Mouse (Mus musculus) embryonic facial prominence, embryonic 13.5 days (tissue): ENCODE measurements around the gene Crybg3. TPM values are rescaled to one million over a fixed set of nuclear protein-coding genes. Genes with fewer than 3 reads are reported as not detected.

Experiments used
- ATAC-seq: fragments of 200-750 bp; cut with Nextera tagmentation; 2 replicates; pipeline ENCODE4 v1.8.0; 2017; ENCODE audit warnings: low read depth; ENCODE audit not compliant: insufficient number of reproducible peaks, insufficient read depth, low FRiP score, low TSS enrichment
- H3K27ac ChIP-seq: fragments of 300-500 bp; sonication (generic); 2 replicates; pipeline ENCODE4 v1.5.1; 2015; ENCODE audit warnings: moderate library complexity, mild to moderate bottlenecking, inconsistent platforms
- H3K27me3 ChIP-seq: fragments of 300-500 bp; sonication (generic); 2 replicates; pipeline ENCODE4 v1.6.1; 2015; ENCODE audit warnings: mild to moderate bottlenecking, inconsistent platforms
- H3K36me3 ChIP-seq: fragments of 300-500 bp; sonication (generic); 2 replicates; pipeline ENCODE4 v1.6.1; 2015; ENCODE audit warnings: mild to moderate bottlenecking, inconsistent platforms
- H3K4me1 ChIP-seq: fragments of 300-500 bp; sonication (generic); 2 replicates; pipeline ENCODE4 v1.6.1; 2015; ENCODE audit warnings: inconsistent platforms
- H3K4me2 ChIP-seq: fragments of 300-500 bp; sonication (generic); 2 replicates; pipeline ENCODE4 v1.6.1; 2015; ENCODE audit warnings: moderate library complexity, mild to moderate bottlenecking, inconsistent platforms
- H3K4me3 ChIP-seq: fragments of 300-500 bp; sonication (generic); 2 replicates; pipeline ENCODE4 v1.5.1; 2015; ENCODE audit warnings: mild to moderate bottlenecking, inconsistent platforms
- H3K9ac ChIP-seq: fragments of 300-500 bp; sonication (generic); 2 replicates; pipeline ENCODE4 v1.6.1; 2015; ENCODE audit warnings: mild to moderate bottlenecking, inconsistent platforms
- H3K9me3 ChIP-seq: fragments of 300-500 bp; sonication (generic); 2 replicates; pipeline ENCODE4 v1.6.1; 2016; ENCODE audit warnings: inconsistent platforms
- WGBS: fragments of 180-500 bp; shearing (Covaris S2); methylation state at CpG from one replicate; pipeline ENCODE4 v1.1.7; 2015; ENCODE audit warnings: mixed read lengths; 5-methylcytosine and 5-hydroxymethylcytosine counted together
- polyA plus RNA-seq: library from polyadenylated mRNA; unstranded; fragments of >200 nt; fragmentation: Nextera tagmentation; extraction: Ambion mirVana; gene quantifications from 2 replicates; pipeline ENCODE4 v1.2.1, GENCODE M21; 2015

Gene Crybg3
- polyA plus RNA-seq, 1 experiment from 2014 or later: 9.8 TPM

DNA sequence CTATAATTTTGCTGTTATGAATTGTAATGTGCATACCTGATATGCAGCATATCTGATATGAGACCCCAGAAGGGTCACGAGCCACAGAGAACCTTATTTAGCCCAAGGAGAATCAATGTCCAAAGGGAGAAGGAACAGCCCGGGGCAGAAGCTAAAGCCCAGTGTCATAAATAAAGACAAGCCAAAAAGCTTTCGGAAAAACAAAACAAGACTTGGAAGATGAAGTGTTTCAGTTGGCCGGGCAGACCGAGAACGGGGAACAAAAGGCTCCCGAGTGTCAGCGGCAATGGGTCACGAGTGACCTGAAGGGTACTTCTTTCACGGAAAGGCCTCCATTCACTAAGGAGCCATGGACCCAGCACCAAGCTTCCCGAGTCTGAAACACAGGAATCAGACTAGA is 26.8 kb downstream of the Crybg3 start:
- Histone ChIP-seq H3K36me3 (no peaks in the 10 kb centered on the region), H3K4me1 (peaks cover 10% of the 10 kb centered on the region), H3K4me3 (no peak overlapping the region), H3K9me3 (no peaks in the 10 kb centered on the region), H3K27me3 (no peaks in the 10 kb centered on the region), H3K9ac (no peak overlapping the region), H3K27ac (no peak overlapping the region), H3K4me2 (no peak overlapping the region)
- ATAC-seq: no peak
- WGBS: 89% methylated on average over 11 of the region's 11 CpGs

DNA sequence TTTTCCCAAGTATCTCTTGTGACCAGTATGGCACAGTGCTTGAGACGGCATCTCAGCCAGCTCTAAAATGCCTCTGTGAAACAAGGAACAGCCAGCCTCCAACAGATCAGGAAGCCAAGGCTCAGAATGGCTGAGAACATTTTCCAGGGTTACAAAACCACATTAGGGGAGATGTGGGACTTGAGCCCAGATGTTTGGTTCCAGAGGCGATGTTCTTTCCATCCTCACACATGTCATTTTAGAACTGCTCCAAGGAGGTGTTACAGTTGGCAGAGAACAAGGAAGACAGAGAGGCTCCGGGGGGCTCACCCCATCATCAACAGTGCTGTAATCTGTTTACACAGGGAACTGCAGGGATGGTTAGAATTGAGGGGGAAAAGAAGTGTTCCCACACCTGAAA is 28.1 kb downstream of the Crybg3 start:
- H3K4me1 ChIP-seq: peaks cover 22% of the 10 kb centered on the region
- H3K27me3 ChIP-seq: no peaks in the 10 kb centered on the region
- no peak overlapping the region for H3K4me3 ChIP-seq
- H3K9me3 ChIP-seq: no peaks in the 10 kb centered on the region
- H3K27ac ChIP-seq: no peak overlapping the region
- 62% methylated on average over 3 of the region's 3 CpGs for WGBS
- no peak overlapping the region for H3K4me2 ChIP-seq
- no peaks in the 10 kb centered on the region for H3K36me3 ChIP-seq
- ATAC-seq: no peak
- H3K9ac ChIP-seq: no peak overlapping the region

DNA sequence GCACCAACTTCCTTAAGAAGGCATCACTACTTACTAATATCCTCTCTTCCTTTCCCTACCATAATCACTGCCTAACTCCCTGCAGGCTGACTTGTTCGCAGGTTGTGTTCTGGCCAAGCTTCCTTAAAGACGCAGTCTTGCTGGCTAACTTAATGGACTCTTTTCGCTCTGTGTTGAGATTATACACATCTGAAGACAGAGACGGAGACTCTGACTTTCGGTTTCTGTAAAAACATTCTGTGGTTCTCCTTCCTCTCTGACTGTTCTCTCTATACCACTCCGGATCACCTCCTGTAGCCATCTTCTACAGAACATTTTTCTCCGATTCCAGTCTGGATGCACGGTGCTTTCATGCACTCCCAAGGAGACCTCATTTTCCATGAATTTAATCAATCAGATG is 30.0 kb downstream of the Crybg3 start:
- 95% methylated on average over 8 of the region's 8 CpGs for WGBS
- H3K27me3 ChIP-seq: no peaks in the 10 kb centered on the region
- no peak for ATAC-seq

DNA sequence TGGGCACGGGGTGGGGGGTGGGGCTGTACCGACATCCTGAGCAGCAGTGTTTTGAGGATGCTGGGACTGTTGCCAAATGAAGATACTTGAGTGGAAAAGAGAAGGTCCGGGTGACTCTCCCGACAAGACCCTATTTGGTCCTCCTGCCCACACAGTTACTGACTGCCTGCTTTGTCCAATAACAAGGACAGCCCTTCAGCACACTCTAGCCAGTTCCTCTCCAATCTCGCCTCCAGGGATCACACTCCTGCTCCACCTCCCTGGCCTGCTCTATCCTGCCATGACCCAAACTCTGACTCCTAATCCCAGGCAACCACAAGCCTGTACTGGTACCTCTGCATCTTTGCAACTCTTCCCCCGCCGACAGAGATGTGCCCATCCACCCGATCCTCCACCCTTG is 30.9 kb downstream of the Crybg3 start:
- Histone ChIP-seq H3K4me3 (no peak overlapping the region), H3K4me1 (peaks cover 38% of the 10 kb centered on the region), H3K9ac (no peak overlapping the region), H3K36me3 (no peaks in the 10 kb centered on the region; the same call in 1 of the 2 replicates), H3K27me3 (no peaks in the 10 kb centered on the region), H3K27ac (peak overlapping the region; percentile 39; the same call in 1 of the 2 replicates), H3K4me2 (no peak overlapping the region), H3K9me3 (no peaks in the 10 kb centered on the region)
- no peak for ATAC-seq
- WGBS: 57% methylated on average over 8 of the region's 8 CpGs

More for the DNA sequence above, 30.0 kb downstream of the Crybg3 start:
- Histone ChIP-seq H3K36me3 (no peaks in the 10 kb centered on the region), H3K9ac (no peak overlapping the region), H3K4me2 (no peak overlapping the region), H3K4me1 (peaks cover 32% of the 10 kb centered on the region), H3K9me3 (no peaks in the 10 kb centered on the region), H3K27ac (no peak overlapping the region), H3K4me3 (no peak overlapping the region)

DNA sequence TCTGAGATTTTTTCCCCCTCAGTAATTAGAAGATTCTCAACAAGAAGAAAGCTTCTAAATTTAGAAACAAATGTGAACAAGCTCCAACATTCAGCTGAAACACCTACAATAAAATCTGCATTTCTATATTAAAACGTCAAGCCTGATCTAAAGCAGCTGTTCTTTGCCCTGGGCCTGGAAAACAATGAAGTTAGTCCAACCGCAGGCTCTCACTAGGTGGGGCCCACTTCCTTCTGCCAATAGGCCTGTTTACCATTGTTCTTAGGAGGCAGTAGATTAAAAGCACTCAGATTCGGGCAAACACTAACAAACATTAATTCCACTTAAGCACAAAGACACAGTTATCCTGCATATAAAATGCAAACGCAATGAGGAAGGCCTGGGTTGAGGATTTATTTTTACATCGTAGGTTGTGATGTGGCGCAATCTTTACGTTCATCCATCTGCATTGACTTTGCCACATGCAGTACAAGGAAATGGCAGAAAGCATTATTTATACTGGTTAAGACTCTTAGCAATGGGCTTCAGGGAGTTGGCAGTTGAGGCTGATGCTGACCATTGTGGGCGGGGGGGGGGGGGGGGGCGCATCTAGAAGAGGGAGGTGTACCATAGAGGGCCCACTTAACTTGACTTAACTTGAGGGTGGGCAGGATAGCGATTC is 32.9 kb downstream of the Crybg3 start:
- no peak for ATAC-seq
- Histone ChIP-seq H3K9ac (no peak overlapping the region), H3K4me3 (no peak overlapping the region), H3K36me3 (no peaks in the 10 kb centered on the region; the same call in 1 of the 2 replicates), H3K27me3 (no peaks in the 10 kb centered on the region), H3K4me1 (peaks cover 38% of the 10 kb centered on the region), H3K4me2 (no peak overlapping the region), H3K27ac (peak overlapping the region; percentile 81), H3K9me3 (no peaks in the 10 kb centered on the region)
- 52% methylated on average over 9 of the region's 10 CpGs for WGBS

DNA sequence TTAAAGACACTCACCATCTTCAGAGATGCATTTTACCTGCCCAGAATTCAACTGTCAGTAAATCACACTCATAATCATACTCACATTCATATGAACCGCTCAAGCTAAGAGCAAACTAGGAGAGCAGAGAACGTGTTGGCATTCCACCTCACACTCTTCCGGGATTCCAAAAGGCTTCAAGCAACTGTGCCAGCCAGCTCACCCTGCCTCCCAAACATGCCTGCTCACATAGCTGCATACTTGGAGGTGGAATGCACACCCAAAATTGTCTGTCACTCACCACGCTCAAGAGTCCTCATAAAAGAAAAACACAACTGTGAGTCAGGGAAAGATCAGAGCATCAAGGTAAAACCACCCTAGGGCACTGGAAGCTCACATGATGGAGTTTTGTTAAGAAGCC is 34.3 kb downstream of the Crybg3 start:
- Histone ChIP-seq H3K36me3 (no peaks in the 10 kb centered on the region; the same call in 1 of the 2 replicates), H3K9me3 (no peaks in the 10 kb centered on the region), H3K27me3 (no peaks in the 10 kb centered on the region), H3K27ac (no peak overlapping the region), H3K9ac (no peak overlapping the region), H3K4me3 (no peak overlapping the region), H3K4me1 (peaks cover 38% of the 10 kb centered on the region), H3K4me2 (no peak overlapping the region)
- ATAC-seq: no peak
- WGBS: 82% methylated on average over 4 of the region's 4 CpGs

DNA sequence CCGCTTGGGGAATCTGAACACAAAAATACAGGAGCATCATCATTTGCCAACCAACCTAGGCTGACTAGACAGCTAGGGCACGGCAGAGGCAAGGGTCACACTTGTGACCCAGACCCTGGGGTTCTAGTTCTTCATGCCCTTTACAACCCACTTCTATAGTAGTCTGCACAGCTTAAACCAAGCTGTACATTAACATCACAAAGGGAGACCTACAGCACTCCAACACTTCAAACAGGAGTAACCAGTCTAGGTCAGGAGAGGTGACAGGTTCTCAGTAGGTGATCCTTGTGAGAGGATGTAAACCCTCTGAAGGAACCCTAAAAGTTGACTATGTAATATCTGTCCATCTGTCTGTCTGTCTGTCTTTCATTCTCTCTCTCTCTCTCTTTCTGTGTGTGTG is 35.1 kb downstream of the Crybg3 start:
- 87% methylated on average over 2 of the region's 2 CpGs for WGBS

DNA sequence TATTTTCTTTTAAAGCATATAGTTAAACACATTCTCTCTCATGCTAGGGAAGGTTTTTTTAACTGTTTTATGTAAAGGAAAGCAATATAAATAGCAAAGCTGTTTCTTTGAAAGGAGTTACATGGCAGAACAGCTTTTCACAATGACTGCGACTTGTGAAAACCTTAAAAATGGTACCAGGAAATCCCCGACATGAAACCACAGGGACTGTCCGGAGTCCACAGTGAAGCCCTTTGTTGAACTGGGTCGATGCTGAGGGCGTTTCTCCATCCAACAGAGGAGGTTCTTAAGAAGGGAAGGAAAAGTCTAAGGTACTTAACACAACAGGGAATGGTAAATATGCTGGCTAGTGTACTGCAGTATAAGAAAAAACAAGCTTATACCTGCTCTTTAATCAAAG is 36.8 kb downstream of the Crybg3 start:
- Histone ChIP-seq H3K9me3 (no peaks in the 10 kb centered on the region), H3K36me3 (peaks cover 9% of the 10 kb centered on the region), H3K4me1 (peaks cover 28% of the 10 kb centered on the region), H3K4me2 (no peak overlapping the region), H3K9ac (no peak overlapping the region), H3K4me3 (no peak overlapping the region), H3K27me3 (no peaks in the 10 kb centered on the region), H3K27ac (no peak overlapping the region)
- 53% methylated on average over 5 of the region's 5 CpGs for WGBS
- no peak for ATAC-seq

More for the DNA sequence above, 35.1 kb downstream of the Crybg3 start:
- Histone ChIP-seq H3K4me1 (peaks cover 38% of the 10 kb centered on the region), H3K4me2 (no peak overlapping the region), H3K27ac (no peak overlapping the region), H3K9me3 (no peaks in the 10 kb centered on the region), H3K9ac (no peak overlapping the region), H3K4me3 (no peak overlapping the region), H3K36me3 (no peaks in the 10 kb centered on the region; the same call in 1 of the 2 replicates), H3K27me3 (no peaks in the 10 kb centered on the region)
- ATAC-seq: no peak

DNA sequence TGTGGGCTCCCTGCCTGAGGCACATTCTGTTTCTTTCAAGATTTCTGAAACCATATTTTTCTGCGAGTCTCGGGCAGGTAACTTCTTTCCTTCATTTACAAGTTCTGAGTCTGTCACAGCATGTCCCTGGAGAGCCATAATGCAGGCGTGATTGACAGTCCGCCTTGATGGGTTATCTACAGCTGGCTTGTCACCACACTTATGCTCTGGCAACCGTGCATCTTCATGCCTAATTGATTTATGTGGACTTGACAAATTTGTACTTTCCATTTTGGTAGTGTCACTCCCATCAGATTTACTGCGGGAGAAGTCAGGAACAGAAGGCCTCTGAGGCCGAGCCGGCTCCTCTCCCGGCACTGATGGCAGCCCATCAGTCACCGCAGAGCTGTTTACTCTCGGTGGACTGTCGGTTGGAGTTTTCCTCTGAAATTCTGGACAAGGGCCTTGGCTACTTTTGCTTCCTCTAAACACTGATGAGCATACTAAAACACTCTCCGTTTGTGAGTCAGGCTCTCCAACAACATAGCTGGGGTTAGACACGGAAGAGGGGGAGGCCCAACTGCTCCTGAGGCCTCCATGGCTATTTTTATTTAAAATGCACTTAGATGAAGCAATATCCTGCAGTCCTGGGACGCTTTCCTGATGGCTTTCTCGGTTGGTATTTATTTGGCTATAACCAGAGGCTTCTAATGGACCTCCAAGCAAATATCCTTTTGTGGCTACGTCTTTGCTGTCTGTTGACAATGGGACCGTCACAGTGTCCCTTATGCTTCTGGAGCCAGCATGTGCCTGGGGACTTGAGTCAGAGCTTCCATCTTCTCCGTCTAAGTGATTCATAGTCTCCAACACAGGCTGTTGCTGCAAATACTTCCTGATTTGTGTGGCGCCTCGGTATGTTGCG is 41.2 kb downstream of the Crybg3 start:
- H3K27me3 ChIP-seq: no peaks in the 10 kb centered on the region
- peaks cover 24% of the 10 kb centered on the region for H3K36me3 ChIP-seq
- peak overlapping the region; percentile 11; the same call in 1 of the 2 replicates for H3K27ac ChIP-seq
- no peak overlapping the region for H3K4me2 ChIP-seq
- no peak for ATAC-seq
- 84% methylated on average over 22 of the region's 22 CpGs for WGBS
- no peak overlapping the region for H3K4me3 ChIP-seq
- H3K4me1 ChIP-seq: no peaks in the 10 kb centered on the region
- H3K9ac ChIP-seq: no peak overlapping the region
- no peaks in the 10 kb centered on the region for H3K9me3 ChIP-seq

DNA sequence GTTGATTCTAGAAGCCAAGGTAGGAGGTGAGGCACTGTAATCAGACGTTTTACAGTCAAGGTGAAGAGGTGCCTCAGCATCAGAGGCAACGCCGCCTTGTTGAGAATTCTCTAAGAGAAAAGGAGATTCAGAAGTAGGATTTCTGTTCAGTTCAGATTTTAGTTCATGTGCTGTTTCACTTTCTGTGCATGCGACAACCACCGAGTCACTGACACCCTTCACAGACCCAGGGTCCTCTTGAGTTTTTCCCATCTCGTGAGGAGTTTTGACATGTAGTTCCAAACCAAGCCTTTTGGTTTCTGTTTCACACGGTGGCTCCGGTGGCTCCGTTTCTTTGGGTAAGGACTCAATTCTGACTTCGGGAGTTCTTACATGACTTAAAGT is 41.9 kb downstream of the Crybg3 start:
- Histone ChIP-seq H3K4me1 (no peaks in the 10 kb centered on the region), H3K9ac (no peak overlapping the region), H3K36me3 (peaks cover 30% of the 10 kb centered on the region), H3K27ac (no peak overlapping the region), H3K4me3 (no peak overlapping the region), H3K27me3 (no peaks in the 10 kb centered on the region), H3K4me2 (no peak overlapping the region), H3K9me3 (no peaks in the 10 kb centered on the region)
- WGBS: 79% methylated on average over 10 of the region's 10 CpGs
- no peak for ATAC-seq

DNA sequence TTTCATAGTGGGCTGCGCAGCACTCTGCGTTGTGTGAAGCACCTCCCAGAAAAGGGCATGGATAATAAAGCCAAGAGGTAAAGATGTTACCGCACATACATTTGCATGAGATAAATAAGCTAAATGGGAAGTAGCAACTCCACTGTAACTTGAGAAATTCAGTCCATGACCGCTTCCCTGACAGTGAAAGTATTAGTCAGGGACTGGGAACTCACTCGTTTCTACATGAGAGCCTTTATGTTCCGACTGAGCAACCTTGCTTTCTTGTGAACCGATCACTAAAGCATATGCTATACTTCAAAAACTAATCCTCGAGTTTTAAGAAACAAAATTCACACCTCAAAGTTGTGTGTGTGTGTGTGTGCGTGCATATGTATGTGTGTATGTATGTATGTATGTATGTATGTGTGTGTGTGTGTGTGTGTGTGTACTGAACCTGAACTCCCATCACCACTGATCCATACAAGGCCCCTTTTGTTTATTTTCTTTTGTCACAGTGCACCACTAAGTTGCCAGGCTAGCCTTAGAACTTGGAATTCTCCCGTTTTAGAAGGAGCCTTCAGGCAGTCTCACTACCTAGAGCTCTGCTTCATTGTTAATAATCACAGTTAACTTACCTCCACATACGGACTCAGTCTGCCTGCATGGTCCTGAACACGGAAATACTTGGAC is 47.2 kb downstream of the Crybg3 start:
- Histone ChIP-seq H3K4me3 (no peak overlapping the region), H3K27me3 (no peaks in the 10 kb centered on the region), H3K9ac (no peak overlapping the region), H3K4me1 (peaks cover 2% of the 10 kb centered on the region; the same call in 1 of the 2 replicates), H3K36me3 (peaks cover 20% of the 10 kb centered on the region), H3K4me2 (no peak overlapping the region), H3K27ac (no peak overlapping the region), H3K9me3 (no peaks in the 10 kb centered on the region)
- 82% methylated on average over 12 of the region's 12 CpGs for WGBS
- ATAC-seq: no peak
